Mouse (Mus musculus) liver, embryonic 11.5 days (tissue): Measurements from ENCODE around the gene Cuedc2. TPM values are rescaled to one million over a fixed set of nuclear protein-coding genes. Genes with fewer than 3 reads are reported as not detected.

Source experiments
- ATAC-seq: fragments of 200-750 bp; cut with Nextera tagmentation; replicated peaks from 2 replicates; pipeline ENCODE4 v1.8.0; 2017; ENCODE audit warnings: moderate number of reproducible peaks, mild to moderate bottlenecking, moderate TSS enrichment, moderate library complexity; ENCODE audit not compliant: low FRiP score
- DNase-seq: peaks from one replicate; pipeline ENCODE4 v3.0.0-alpha.2; 2017; ENCODE audit warnings: low spot score
- H3K27ac ChIP-seq: fragments of 300-500 bp; sonication (generic); 2 replicates; pipeline ENCODE4 v1.5.1; 2014; ENCODE audit warnings: mild to moderate bottlenecking, low read depth, low read length, control low read depth
- H3K27me3 ChIP-seq: fragments of 300-500 bp; sonication (generic); replicated peaks from 2 replicates; pipeline ENCODE4 v1.6.1; 2014; ENCODE audit warnings: low read length, mixed read lengths; ENCODE audit not compliant: control insufficient read depth, insufficient read depth
- H3K36me3 ChIP-seq: fragments of 300-500 bp; sonication (generic); 2 replicates; pipeline ENCODE4 v1.6.1; 2014; ENCODE audit warnings: mild to moderate bottlenecking, low read length, moderate library complexity, mixed read lengths; ENCODE audit not compliant: control insufficient read depth, insufficient read depth
- H3K4me1 ChIP-seq: fragments of 300-500 bp; sonication (generic); replicated peaks from 2 replicates; pipeline ENCODE4 v1.6.1; 2014; ENCODE audit warnings: low read length, mixed read lengths; ENCODE audit not compliant: control insufficient read depth, insufficient read depth
- H3K4me2 ChIP-seq: fragments of 300-500 bp; sonication (generic); 2 replicates; pipeline ENCODE4 v1.6.1; 2014; ENCODE audit warnings: mild to moderate bottlenecking, control low read depth, moderate library complexity
- H3K4me3 ChIP-seq: fragments of 300-500 bp; sonication (generic); 2 replicates; pipeline ENCODE4 v1.5.1; 2014; ENCODE audit warnings: low read depth, low read length, control low read depth
- H3K9ac ChIP-seq: fragments of 300-500 bp; sonication (generic); 2 replicates; pipeline ENCODE4 v1.6.1; 2014; ENCODE audit warnings: low read depth, low read length, control low read depth
- H3K9me3 ChIP-seq: fragments of 300-500 bp; sonication (generic); 2 replicates; pipeline ENCODE4 v1.6.1; 2016; ENCODE audit warnings: low read length, inconsistent platforms, mixed read lengths; ENCODE audit not compliant: control insufficient read depth
- WGBS: fragments of 180-500 bp; shearing (Covaris S2); extraction: QIAGEN DNeasy Blood & Tissue Kit; methylation state at CpG from one replicate; pipeline ENCODE4 v1.1.7; 2014; 5-methylcytosine and 5-hydroxymethylcytosine counted together
- polyA plus RNA-seq: library from polyadenylated mRNA; unstranded; fragments of >200 nt; fragmentation: Nextera tagmentation; extraction: Ambion mirVana; gene quantifications from 2 replicates; pipeline ENCODE4 v1.2.1, GENCODE M21; 2014

Cuedc2 gene
- polyA plus RNA-seq, 1 experiment from 2014 or later = 151 TPM

- H3K9me3 ChIP-seq = no peaks in the 10 kb centered on the region
- peaks cover 13% of the 10 kb centered on the region; the same call in 1 of the 2 replicates for H3K4me1 ChIP-seq
- 33% methylated on average over 14 of the region's 14 CpGs for WGBS
- peak overlapping the region; percentile 85 for H3K4me2 ChIP-seq
- H3K4me3 ChIP-seq = peak overlapping the region; percentile 65
- ATAC-seq = 0 out of 2 replicates have a peak, but pooled peaks have one; percentile 10
- H3K9ac ChIP-seq = peak overlapping the region; percentile 74
- no peak overlapping the region for H3K27ac ChIP-seq
- DNase-seq = no peak
- H3K27me3 ChIP-seq = 0 out of 2 replicates have a peak, but pooled peaks cover 5% of the 10 kb centered on the region
- H3K36me3 ChIP-seq = no peaks in the 10 kb centered on the region
Observed at GRCm38 (mm10) chr19:46347936-46348668, 9.6 kb upstream of the Cuedc2 start.

DNA sequence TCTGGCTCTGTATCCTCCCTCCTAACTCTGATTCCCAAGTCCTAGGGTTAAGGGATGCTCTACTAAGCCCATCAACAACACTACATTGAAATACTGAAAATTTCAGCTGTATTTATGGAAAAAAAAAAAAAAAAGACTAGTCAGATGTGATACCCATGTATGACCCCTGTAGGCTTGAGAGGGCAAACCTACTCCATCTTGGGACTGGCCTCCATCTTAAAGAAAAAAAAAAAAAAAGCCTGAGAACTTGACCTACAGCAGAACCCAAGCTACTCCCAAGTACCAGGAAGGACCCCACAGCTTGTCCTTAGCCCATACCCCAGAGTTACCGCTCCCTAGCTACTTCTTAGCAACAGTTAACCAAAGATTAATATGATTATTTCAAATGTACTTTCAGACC, 8.6 kb upstream of the Cuedc2 start:
- 0 out of 2 replicates have a peak, but pooled peaks cover 5% of the 10 kb centered on the region for H3K27me3 ChIP-seq
- H3K4me3 ChIP-seq = no peak overlapping the region
- H3K4me1 ChIP-seq = 0 out of 2 replicates have a peak, but pooled peaks cover 11% of the 10 kb centered on the region
- H3K27ac ChIP-seq = no peak overlapping the region
- DNase-seq (no peak), ATAC-seq (no peak)
- H3K4me2 ChIP-seq = no peak overlapping the region
- H3K9ac ChIP-seq = no peak overlapping the region
- H3K9me3 ChIP-seq = no peaks in the 10 kb centered on the region
- no peaks in the 10 kb centered on the region for H3K36me3 ChIP-seq
- WGBS = 95% methylated on average over 1 of the region's 1 CpGs

DNA sequence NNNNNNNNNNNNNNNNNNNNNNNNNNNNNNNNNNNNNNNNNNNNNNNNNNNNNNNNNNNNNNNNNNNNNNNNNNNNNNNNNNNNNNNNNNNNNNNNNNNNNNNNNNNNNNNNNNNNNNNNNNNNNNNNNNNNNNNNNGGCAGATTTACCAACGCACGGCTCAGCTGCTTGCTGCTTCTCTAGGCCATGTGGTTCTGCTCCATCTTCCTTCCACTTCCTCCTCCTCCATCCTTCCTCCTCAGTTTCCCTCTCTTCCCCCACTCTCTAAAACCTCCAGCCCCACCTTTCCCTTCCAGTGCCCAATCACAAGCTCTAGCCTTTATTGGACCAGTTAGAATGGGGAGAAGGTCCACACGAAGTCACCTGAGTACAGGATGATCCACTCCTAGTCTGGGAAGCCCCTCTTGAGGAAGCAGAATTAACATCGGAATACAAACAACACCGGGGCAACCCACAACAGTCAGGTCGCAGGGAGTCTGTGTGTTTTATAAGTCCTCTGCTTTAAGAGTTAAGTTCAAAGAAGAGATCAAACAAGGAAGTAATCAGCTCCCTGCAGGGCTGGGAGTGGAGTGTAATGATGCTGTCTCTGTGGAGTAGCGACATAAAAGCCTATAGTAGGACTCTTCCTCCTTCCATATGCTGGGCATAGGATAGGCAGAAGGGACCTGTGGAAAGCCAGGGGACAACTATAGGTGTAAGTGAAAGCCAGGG, 6.4 kb upstream of the Cuedc2 start:
- no peaks in the 10 kb centered on the region for H3K9me3 ChIP-seq
- DNase-seq = peak; percentile 29
- 0 out of 2 replicates have a peak, but pooled peaks cover 11% of the 10 kb centered on the region for H3K4me1 ChIP-seq
- ATAC-seq = no peak
- WGBS = 25% methylated on average over 7 of the region's 7 CpGs
- H3K4me3 ChIP-seq = no peak overlapping the region
- H3K36me3 ChIP-seq = no peaks in the 10 kb centered on the region
- no peak overlapping the region for H3K27ac ChIP-seq
- H3K4me2 ChIP-seq = no peak overlapping the region
- 0 out of 2 replicates have a peak, but pooled peaks cover 3% of the 10 kb centered on the region for H3K27me3 ChIP-seq
- H3K9ac ChIP-seq = no peak overlapping the region

DNA sequence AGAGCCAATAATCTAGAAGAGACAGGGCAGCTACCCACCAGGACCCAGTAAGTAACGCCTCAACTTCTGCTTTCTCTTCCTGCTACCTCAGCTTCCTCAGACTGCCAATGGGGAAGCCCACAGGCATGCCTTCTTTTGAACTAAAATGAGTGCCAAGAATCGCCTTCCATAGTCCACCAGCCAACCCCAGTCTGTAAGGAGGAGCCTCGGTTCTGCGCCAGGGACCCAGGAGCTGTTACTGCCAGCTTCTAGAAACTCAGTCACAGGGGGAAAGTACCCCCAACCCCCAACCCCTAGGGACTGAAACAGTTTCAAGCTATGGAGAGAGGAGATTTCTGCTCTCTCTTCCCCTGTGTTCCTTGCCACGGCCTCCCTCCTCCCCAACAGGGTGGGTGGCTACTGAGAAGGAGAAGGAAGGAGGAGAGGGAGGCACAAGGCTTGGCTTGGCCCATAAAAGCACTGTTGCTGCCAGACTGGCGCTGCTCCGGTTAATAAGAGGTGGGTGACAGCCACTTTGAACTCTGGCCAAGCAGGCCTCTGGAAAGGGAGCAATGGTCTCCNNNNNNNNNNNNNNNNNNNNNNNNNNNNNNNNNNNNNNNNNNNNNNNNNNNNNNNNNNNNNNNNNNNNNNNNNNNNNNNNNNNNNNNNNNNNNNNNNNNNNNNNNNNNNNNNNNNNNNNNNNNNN, 927 bp upstream of the Cuedc2 start:
- Histone ChIP-seq H3K27ac (peak overlapping the region; percentile 46; the same call in 1 of the 2 replicates), H3K4me1 (peaks cover 13% of the 10 kb centered on the region)
- ATAC-seq = no peak

DNA sequence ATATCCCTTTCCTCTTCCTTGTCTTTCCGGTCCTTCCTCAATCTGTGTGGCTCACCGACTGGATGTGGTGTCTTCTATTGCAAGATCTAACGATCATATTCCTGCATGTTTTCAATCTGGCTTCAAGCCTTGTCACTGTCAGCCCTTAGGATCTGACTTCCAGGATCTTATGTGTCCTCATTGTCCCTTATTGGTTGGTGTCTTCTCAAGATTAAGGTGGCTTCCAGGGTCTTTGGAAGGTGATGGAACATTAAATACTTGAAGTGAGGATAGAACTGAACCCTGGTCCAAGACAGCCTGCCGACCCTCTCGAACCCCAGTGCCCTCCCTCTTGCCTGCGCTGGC, 412 bp upstream of the Cuedc2 start:
- H3K9me3 ChIP-seq = no peaks in the 10 kb centered on the region
- peak overlapping the region; percentile 42 for H3K9ac ChIP-seq
- H3K4me3 ChIP-seq = peak overlapping the region; percentile 82
- H3K4me1 ChIP-seq = peaks cover 13% of the 10 kb centered on the region
- H3K27ac ChIP-seq = peak overlapping the region; percentile 46; the same call in 1 of the 2 replicates
- no peak for DNase-seq
- no peaks in the 10 kb centered on the region for H3K27me3 ChIP-seq
- peak overlapping the region; percentile 83 for H3K4me2 ChIP-seq
- H3K36me3 ChIP-seq = no peaks in the 10 kb centered on the region
- WGBS = 36% methylated on average over 6 of the region's 6 CpGs
- peak; percentile 27; the same call in 1 of the 2 replicates for ATAC-seq

More for the DNA sequence above, 927 bp upstream of the Cuedc2 start:
- H3K9me3 ChIP-seq = no peaks in the 10 kb centered on the region
- no peak for DNase-seq
- peak overlapping the region; percentile 83 for H3K4me2 ChIP-seq
- H3K27me3 ChIP-seq = no peaks in the 10 kb centered on the region
- H3K36me3 ChIP-seq = no peaks in the 10 kb centered on the region
- H3K4me3 ChIP-seq = no peak overlapping the region
- 61% methylated on average over 7 of the region's 7 CpGs for WGBS
- H3K9ac ChIP-seq = peak overlapping the region; percentile 42

DNA sequence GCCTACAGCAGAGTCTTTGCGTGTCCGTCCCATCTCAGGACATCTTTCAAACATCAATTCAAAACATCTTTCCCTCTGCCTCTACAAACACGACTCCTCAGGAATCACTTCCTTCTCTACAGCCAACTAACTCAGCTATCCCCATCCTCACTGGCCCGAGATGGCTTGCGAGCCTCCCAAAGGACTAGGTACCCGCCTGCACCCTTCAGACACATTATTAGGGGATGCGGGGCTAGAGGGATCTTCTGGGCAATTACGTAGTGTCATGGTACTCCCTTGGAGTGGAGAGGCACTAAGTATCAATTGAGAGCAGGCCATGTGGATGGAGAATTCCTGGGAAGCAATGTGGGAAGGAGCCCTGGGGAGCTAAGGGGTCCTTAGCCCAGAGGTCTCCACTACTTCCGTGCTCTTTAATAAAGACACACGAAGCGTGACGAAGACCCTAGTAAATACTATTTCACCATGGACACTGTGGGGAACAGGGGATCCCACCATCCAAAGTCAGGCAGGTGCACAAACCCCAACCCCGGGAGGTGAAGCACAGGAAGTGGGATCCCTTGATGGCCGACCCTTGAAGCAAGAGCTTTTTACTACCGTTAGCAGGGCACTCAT, 677 bp downstream of the Cuedc2 start:
- no peaks in the 10 kb centered on the region for H3K36me3 ChIP-seq
- no peak for ATAC-seq
- H3K27me3 ChIP-seq = no peaks in the 10 kb centered on the region
- H3K4me2 ChIP-seq = peak overlapping the region; percentile 83
- DNase-seq = no peak
- H3K9me3 ChIP-seq = no peaks in the 10 kb centered on the region
- H3K4me3 ChIP-seq = peak overlapping the region; percentile 82
- H3K9ac ChIP-seq = peak overlapping the region; percentile 85
- H3K4me1 ChIP-seq = peaks cover 13% of the 10 kb centered on the region
- WGBS = 35% methylated on average over 15 of the region's 15 CpGs
- peak overlapping the region; percentile 58; the same call in 1 of the 2 replicates for H3K27ac ChIP-seq

- H3K4me3 ChIP-seq = no peak overlapping the region
- no peak overlapping the region for H3K9ac ChIP-seq
- H3K27me3 ChIP-seq = peaks cover 4% of the 10 kb centered on the region; the same call in 1 of the 2 replicates
- H3K4me1 ChIP-seq = peaks cover 11% of the 10 kb centered on the region
- peaks cover 4% of the 10 kb centered on the region; the same call in 1 of the 2 replicates for H3K36me3 ChIP-seq
- no peak overlapping the region for H3K4me2 ChIP-seq
- no peaks in the 10 kb centered on the region for H3K9me3 ChIP-seq
- WGBS = 76% methylated on average over 3 of the region's 3 CpGs
- DNase-seq = no peak
- no peak overlapping the region for H3K27ac ChIP-seq
- ATAC-seq = no peak
Observed at GRCm38 (mm10) chr19:46333906-46334305, 4.6 kb downstream of the Cuedc2 start.

DNA sequence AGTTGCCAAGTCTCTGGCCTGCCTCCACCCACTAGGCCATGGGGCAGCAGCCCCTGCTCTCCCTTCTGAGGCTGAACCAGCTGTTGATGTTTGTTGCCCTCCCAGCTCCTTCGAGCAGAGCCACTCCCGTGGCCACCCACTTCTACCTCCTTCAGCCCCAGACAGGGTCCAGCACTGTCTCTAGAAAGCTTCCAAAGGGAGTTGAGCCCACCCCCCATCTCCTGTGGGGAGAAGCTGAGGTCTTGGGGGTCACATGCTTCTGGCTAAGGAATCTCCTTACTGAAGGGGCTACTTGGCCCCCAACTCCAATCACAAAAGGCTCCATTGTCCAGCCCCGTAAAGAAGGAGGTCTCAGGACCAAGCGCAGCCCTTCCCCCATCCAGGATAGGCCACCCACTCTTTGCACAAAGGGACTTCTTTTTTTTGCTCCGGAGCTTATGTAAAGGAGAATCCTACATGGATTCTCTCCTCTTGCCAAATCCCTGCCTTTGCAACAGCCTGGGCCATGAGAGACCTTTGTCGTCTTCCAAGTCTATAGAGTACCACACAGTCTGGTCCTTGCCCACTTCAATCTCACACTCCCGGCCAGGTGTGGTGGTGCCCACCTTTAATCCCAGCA, 5.7 kb downstream of the Cuedc2 start:
- H3K9ac ChIP-seq = no peak overlapping the region
- no peak overlapping the region for H3K4me3 ChIP-seq
- H3K9me3 ChIP-seq = no peaks in the 10 kb centered on the region
- peaks cover 4% of the 10 kb centered on the region; the same call in 1 of the 2 replicates for H3K36me3 ChIP-seq
- 77% methylated on average over 7 of the region's 7 CpGs for WGBS
- H3K27me3 ChIP-seq = peaks cover 4% of the 10 kb centered on the region; the same call in 1 of the 2 replicates
- DNase-seq (no peak), ATAC-seq (no peak)
- no peak overlapping the region for H3K4me2 ChIP-seq
- H3K4me1 ChIP-seq = peaks cover 14% of the 10 kb centered on the region
- no peak overlapping the region for H3K27ac ChIP-seq
